Mouse (Mus musculus) heart, adult 2 months (tissue): ENCODE measurements around the gene B4galt5.

Experiments
- CTCF ChIP-seq: fragments of 200-600 bp; IDR thresholded peaks from 2 replicates; pipeline ENCODE4 v1.8.1; 2022; ENCODE audit warnings: antibody characterized with exemption, mild to moderate bottlenecking, moderate library complexity
- EP300 ChIP-seq: fragments of 200-500 bp; IDR thresholded peaks from 2 replicates; pipeline ENCODE4 v1.6.1; 2011; ENCODE audit warnings: low read depth, low read length, control low read depth; ENCODE audit not compliant: insufficient read depth
- POLR2A ChIP-seq: fragments of 200-500 bp; IDR thresholded peaks from 2 replicates; pipeline ENCODE4 v1.6.1; 2011; ENCODE audit warnings: mild to moderate bottlenecking, low read depth, low read length, control low read depth; ENCODE audit not compliant: insufficient read depth

DNA sequence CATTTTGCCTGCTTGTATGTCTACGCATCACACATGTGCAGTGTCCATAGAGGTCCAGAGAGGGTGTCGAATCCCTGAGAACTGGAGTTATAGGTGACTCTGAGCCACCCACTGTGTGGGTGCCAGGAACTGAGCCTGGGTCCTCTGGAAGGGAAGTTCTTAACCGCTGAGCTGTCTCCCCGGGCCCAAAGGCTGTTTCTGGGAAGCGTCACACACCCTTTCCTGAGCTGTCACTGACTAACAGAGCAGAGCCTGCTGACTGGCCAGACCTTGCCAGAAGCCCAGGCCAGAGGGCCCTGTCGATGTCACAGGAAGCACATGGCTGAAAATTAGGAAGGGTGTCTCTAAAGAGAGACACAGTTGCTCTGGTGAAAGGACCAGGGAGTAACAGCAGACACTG, 3.5 kb upstream of the B4galt5 start:
- TF ChIP-seq CTCF (no peak), EP300 (no peak), POLR2A (no peak)
